Mouse (Mus musculus) T-helper 2 cell (primary cell): ENCODE results near the gene Ttyh3.

Experiments used
- in situ Hi-C: fragments of 300-600 bp; cut with MboI, MseI; formaldehyde crosslinking; loops from one replicate; pipeline ENCODE4 v1.15.1; 2025; ENCODE audit warnings: high pct_unique_total_duplicates

The Ttyh3 gene

DNA sequence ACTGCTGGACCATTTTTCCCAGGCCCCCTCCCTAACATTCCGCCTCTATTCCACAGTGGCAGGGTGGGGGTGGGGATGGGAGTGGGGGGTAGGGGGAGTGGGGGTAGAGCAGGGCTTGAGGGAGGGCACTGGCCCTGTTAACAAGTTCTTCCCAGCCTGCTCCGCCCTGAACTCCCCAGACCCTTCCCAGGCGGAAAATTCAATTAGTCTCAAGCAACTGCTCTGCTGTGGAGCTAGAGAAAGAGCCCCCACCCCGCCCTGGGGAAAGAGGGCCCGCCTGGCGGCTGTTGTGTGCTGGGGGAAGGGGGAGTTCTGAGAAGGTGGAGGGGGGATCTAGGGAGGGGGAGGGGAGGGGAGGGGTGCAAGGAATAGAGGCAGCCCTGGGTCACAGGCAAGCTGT is 69.1 kb downstream of the Ttyh3 start:
- in situ Hi-C loops: no loop called here

DNA sequence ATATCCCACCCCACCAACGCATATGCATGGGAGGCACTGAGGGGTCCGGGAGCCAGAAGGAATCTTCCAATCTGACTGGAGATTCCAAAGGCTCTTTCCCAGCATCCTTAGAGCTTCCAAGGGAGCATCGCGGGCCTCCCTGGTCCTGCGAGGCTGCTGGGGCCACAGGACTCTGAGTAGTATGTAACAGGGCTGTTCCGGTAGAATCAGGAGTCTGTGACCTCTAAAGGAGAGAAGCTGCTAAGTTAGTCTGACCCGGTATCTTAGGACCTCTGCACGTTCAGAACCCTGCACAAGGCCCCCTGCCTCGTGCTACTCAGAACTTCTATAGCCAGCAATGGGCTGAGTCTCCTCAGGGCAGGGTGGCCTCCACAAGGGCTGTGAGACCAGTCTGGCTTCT is 69.6 kb downstream of the Ttyh3 start:
- in situ Hi-C loops: no loop called here

DNA sequence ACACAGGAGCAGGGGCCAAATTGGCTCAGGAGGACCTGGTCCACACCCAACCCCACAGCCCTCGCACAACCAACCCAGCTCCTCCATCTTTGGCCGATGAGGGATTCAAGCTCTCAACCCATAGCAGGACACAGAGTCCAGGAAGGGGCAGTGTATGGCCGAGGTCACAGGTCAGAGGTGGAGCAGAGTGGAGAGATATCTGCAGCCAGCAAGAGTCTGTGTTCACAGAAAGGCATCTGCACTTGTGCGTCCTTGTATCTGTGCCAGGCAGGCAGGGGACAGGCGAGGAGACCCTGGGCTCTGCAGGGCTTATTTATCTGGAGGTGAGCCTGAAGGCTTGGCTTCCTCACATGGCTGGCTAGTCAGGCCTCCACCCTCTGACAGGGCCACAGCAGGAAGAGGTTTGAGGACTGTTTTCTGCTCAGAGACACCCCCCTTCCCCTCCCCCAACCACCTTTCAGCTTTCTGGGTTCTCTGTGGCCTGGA is 73.4 kb downstream of the Ttyh3 start:
- in situ Hi-C loops: no loop called here

DNA sequence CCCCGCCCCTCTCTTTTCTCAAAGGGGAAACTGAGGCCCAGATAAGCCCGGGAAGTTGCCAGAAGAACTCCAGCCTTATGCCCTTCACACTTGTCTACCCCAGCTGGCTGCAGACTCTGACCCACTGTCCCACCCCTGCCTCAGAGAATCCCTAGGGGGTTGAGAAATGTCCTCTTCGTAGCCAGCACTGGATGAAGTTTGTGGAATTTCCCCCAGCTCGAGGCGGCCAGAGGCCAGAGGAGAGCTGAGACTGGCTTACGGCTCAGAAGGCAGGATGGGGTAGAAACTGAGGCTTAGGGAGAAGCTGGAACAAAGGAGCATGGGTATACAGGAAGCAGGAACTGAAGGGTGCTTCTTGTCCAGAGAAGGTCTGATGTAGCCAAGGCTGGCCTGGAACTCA is 76.2 kb downstream of the Ttyh3 start:
- in situ Hi-C loops: no loop called here

DNA sequence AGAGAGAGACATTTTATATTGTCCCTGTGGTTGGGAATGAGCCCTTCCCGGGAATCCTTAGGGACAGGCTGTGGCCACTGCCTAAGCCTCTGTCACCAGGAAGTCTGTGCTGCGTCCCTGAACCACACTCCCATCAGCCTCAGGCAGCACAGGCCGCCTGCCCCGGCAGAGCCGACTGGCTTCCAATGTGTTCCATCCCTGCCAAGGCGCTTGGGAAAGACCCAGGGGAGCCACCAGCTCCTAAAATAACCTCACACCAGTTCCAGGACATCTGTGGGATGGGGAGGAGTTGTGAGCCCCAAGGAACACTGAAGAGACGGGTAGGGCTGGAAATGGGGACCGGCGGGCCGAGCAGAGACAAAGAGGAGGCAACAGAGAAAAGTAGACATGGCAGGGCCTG is 77.2 kb downstream of the Ttyh3 start:
- in situ Hi-C loops: no loop called here

DNA sequence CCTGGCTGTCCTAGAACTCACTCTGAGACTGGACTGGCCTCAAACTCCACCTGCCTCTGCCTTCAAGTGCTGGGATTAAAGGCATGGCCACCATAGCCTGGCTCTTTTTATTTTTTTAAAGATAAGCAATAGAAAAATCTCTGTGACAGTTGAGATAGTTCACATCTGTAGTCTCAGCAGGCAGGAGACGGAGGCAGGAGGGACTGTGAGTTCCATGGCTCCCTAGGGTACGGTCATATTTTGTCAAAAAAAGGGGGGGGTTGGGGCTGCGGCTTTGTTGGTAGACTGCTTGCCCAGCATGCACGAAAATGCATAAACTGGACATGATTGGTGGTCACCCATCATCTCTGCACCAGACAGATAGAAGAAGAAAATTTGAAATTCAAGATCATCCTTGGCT is 77.6 kb downstream of the Ttyh3 start:
- in situ Hi-C loops: no loop called here
